Mouse (Mus musculus) small intestine, adult 2 months (tissue): ENCODE data around the gene Gm49711.

Source experiments
- CTCF ChIP-seq: fragments of 200-500 bp; IDR thresholded peaks from 2 replicates; pipeline ENCODE4 v1.5.1; 2012; ENCODE audit warnings: low read depth, mild to moderate bottlenecking, control low read depth, inconsistent platforms, low read length, moderate library complexity, mixed read lengths; ENCODE audit not compliant: insufficient replicate concordance, insufficient read length; ENCODE audit errors: extremely low read depth
- POLR2A ChIP-seq: fragments of 200-500 bp; IDR thresholded peaks from 2 replicates; pipeline ENCODE4 v1.6.1; 2012; ENCODE audit warnings: low read depth, mild to moderate bottlenecking, control low read depth, inconsistent platforms, low read length, moderate library complexity

GRCm38 (mm10) chr16:92016792-92017191 is 41.3 kb upstream of the Gm49711 start:
- TF ChIP-seq POLR2A (no peak), CTCF (no peak)
